Mouse (Mus musculus) ES-CJ7 (cell line): ENCODE measurements around the gene Slc16a7.

Experiments
- DNase-seq: peaks from one replicate; pipeline ENCODE4 v3.0.0; 2011; ENCODE audit warnings: low read depth, low spot score

Gene Slc16a7

GRCm38 (mm10) chr10:125324149-125324834 is 65.0 kb downstream of the Slc16a7 start:
- DNase-seq = no peak

- no peak for DNase-seq
Observed at GRCm38 (mm10) chr10:125321446-125322428, 67.5 kb downstream of the Slc16a7 start.

- DNase-seq = peak; percentile 4
Observed at GRCm38 (mm10) chr10:125317317-125317716, 71.9 kb downstream of the Slc16a7 start.

- DNase-seq = no peak
Observed at GRCm38 (mm10) chr10:125310855-125311254, 78.4 kb downstream of the Slc16a7 start.

- DNase-seq = no peak
Observed at GRCm38 (mm10) chr10:125298036-125298435, 91.2 kb downstream of the Slc16a7 start.

GRCm38 (mm10) chr10:125290320-125290719 is 98.9 kb downstream of the Slc16a7 start:
- no peak for DNase-seq

- no peak for DNase-seq
Observed at GRCm38 (mm10) chr10:125288560-125288959, 100.7 kb downstream of the Slc16a7 start.

- DNase-seq = no peak
Observed at GRCm38 (mm10) chr10:125285386-125285785, 103.9 kb downstream of the Slc16a7 start.

GRCm38 (mm10) chr10:125275149-125275848 is 114.0 kb downstream of the Slc16a7 start:
- no peak for DNase-seq

GRCm38 (mm10) chr10:125274519-125275148 is 114.6 kb downstream of the Slc16a7 start:
- DNase-seq = no peak

GRCm38 (mm10) chr10:125273759-125274158 is 115.5 kb downstream of the Slc16a7 start:
- DNase-seq = no peak

- DNase-seq = no peak
Observed at GRCm38 (mm10) chr10:125271448-125271847, 117.8 kb downstream of the Slc16a7 start.

- no peak for DNase-seq
Observed at GRCm38 (mm10) chr10:125270266-125270665, 119.0 kb downstream of the Slc16a7 start.

GRCm38 (mm10) chr10:125266322-125266721 is 122.9 kb downstream of the Slc16a7 start:
- no peak for DNase-seq

GRCm38 (mm10) chr10:125265901-125266300 is 123.4 kb downstream of the Slc16a7 start:
- DNase-seq = no peak

- no peak for DNase-seq
Observed at GRCm38 (mm10) chr10:125265467-125265866, 123.8 kb downstream of the Slc16a7 start.

GRCm38 (mm10) chr10:125264938-125265337 is 124.3 kb downstream of the Slc16a7 start:
- peak; percentile 55 for DNase-seq

GRCm38 (mm10) chr10:125255904-125256303 is 133.4 kb downstream of the Slc16a7 start:
- no peak for DNase-seq

GRCm38 (mm10) chr10:125214536-125214935 is 174.7 kb downstream of the Slc16a7 start:
- DNase-seq = peak; percentile 64

- DNase-seq = no peak
Observed at GRCm38 (mm10) chr10:125213805-125214204, 175.5 kb downstream of the Slc16a7 start.

GRCm38 (mm10) chr10:125187544-125187943 is 201.7 kb downstream of the Slc16a7 start:
- DNase-seq = no peak
